Mouse (Mus musculus) neural tube, embryonic 15.5 days (tissue): ENCODE results near the gene Gtf2ird2. TPM values are rescaled to one million over a fixed set of nuclear protein-coding genes. Genes with fewer than 3 reads are reported as not detected.

Experiments used
- ATAC-seq: fragments of 200-750 bp; cut with Nextera tagmentation; 2 replicates; pipeline ENCODE4 v1.8.0; 2017; ENCODE audit warnings: mild to moderate bottlenecking, moderate TSS enrichment, moderate library complexity; ENCODE audit not compliant: low FRiP score
- H3K27ac ChIP-seq: fragments of 300-500 bp; sonication (generic); replicated peaks from 2 replicates; pipeline ENCODE4 v1.5.1; 2015; ENCODE audit warnings: mild to moderate bottlenecking, inconsistent platforms
- H3K27me3 ChIP-seq: fragments of 300-500 bp; sonication (generic); replicated peaks from 2 replicates; pipeline ENCODE4 v1.6.1; 2015; ENCODE audit warnings: inconsistent platforms
- H3K36me3 ChIP-seq: fragments of 300-500 bp; sonication (generic); 2 replicates; pipeline ENCODE4 v1.6.1; 2015; ENCODE audit warnings: inconsistent platforms
- H3K4me1 ChIP-seq: fragments of 300-500 bp; sonication (generic); 2 replicates; pipeline ENCODE4 v1.6.1; 2015; ENCODE audit warnings: inconsistent platforms
- H3K4me2 ChIP-seq: fragments of 300-500 bp; sonication (generic); 2 replicates; pipeline ENCODE4 v1.6.1; 2015; ENCODE audit warnings: inconsistent platforms, mild to moderate bottlenecking, moderate library complexity
- H3K4me3 ChIP-seq: fragments of 300-500 bp; sonication (generic); replicated peaks from 2 replicates; pipeline ENCODE4 v1.5.1; 2015; ENCODE audit warnings: mild to moderate bottlenecking, inconsistent platforms
- H3K9ac ChIP-seq: fragments of 300-500 bp; sonication (generic); replicated peaks from 2 replicates; pipeline ENCODE4 v1.6.1; 2015; ENCODE audit warnings: mild to moderate bottlenecking, inconsistent platforms
- H3K9me3 ChIP-seq: fragments of 300-500 bp; sonication (generic); replicated peaks from 2 replicates; pipeline ENCODE4 v1.6.1; 2016; ENCODE audit warnings: inconsistent platforms
- WGBS: fragments of 180-500 bp; shearing (Covaris S2); methylation state at CpG from one replicate; pipeline ENCODE4 v1.1.7; 2015; ENCODE audit warnings: mixed read lengths; 5-methylcytosine and 5-hydroxymethylcytosine counted together
- polyA plus RNA-seq: library from polyadenylated mRNA; unstranded; fragments of >200 nt; fragmentation: Nextera tagmentation; extraction: Ambion mirVana; gene quantifications from 2 replicates; pipeline ENCODE4 v1.2.1, GENCODE M21; 2015

The Gtf2ird2 gene
- polyA plus RNA-seq, 1 experiment from 2014 or later: 14.4 TPM

GRCm38 (mm10) chr5:134164688-134165087, 19.1 kb upstream of the Gtf2ird2 start:
- Histone ChIP-seq H3K27ac (0 out of 2 replicates have a peak overlapping the region, but pooled peaks have one; percentile 18), H3K4me3 (no peak overlapping the region), H3K27me3 (no peaks in the 10 kb centered on the region), H3K36me3 (peaks cover 37% of the 10 kb centered on the region), H3K9me3 (no peaks in the 10 kb centered on the region), H3K4me2 (no peak overlapping the region), H3K9ac (no peak overlapping the region), H3K4me1 (0 out of 2 replicates have a peak, but pooled peaks cover 3% of the 10 kb centered on the region)
- ATAC-seq: no peak
- WGBS: 61% methylated on average over 5 of the region's 5 CpGs

GRCm38 (mm10) chr5:134166642-134167041, 17.2 kb upstream of the Gtf2ird2 start:
- H3K4me1 ChIP-seq: 0 out of 2 replicates have a peak, but pooled peaks cover 3% of the 10 kb centered on the region
- peaks cover 37% of the 10 kb centered on the region for H3K36me3 ChIP-seq
- 95% methylated on average over 7 of the region's 7 CpGs for WGBS
- H3K4me3 ChIP-seq: no peak overlapping the region
- no peaks in the 10 kb centered on the region for H3K9me3 ChIP-seq
- H3K9ac ChIP-seq: no peak overlapping the region
- no peak overlapping the region for H3K4me2 ChIP-seq
- no peak for ATAC-seq
- no peak overlapping the region for H3K27ac ChIP-seq
- H3K27me3 ChIP-seq: no peaks in the 10 kb centered on the region

GRCm38 (mm10) chr5:134168033-134168432, 15.8 kb upstream of the Gtf2ird2 start:
- no peak for ATAC-seq
- no peaks in the 10 kb centered on the region for H3K27me3 ChIP-seq
- no peak overlapping the region for H3K4me2 ChIP-seq
- peaks cover 28% of the 10 kb centered on the region for H3K36me3 ChIP-seq
- H3K4me3 ChIP-seq: no peak overlapping the region
- no peak overlapping the region for H3K9ac ChIP-seq
- H3K27ac ChIP-seq: no peak overlapping the region
- 0 out of 2 replicates have a peak, but pooled peaks cover 3% of the 10 kb centered on the region for H3K4me1 ChIP-seq
- 91% methylated on average over 9 of the region's 9 CpGs for WGBS
- H3K9me3 ChIP-seq: no peaks in the 10 kb centered on the region

- H3K4me2 ChIP-seq: no peak overlapping the region
- 0 out of 2 replicates have a peak, but pooled peaks cover 3% of the 10 kb centered on the region for H3K4me1 ChIP-seq
- H3K27ac ChIP-seq: no peak overlapping the region
- peaks cover 20% of the 10 kb centered on the region for H3K36me3 ChIP-seq
- H3K4me3 ChIP-seq: no peak overlapping the region
- H3K27me3 ChIP-seq: no peaks in the 10 kb centered on the region
- WGBS: 94% methylated on average over 10 of the region's 10 CpGs
- ATAC-seq: no peak
- no peaks in the 10 kb centered on the region for H3K9me3 ChIP-seq
- no peak overlapping the region for H3K9ac ChIP-seq
Measured at GRCm38 (mm10) chr5:134169231-134169630, 14.6 kb upstream of the Gtf2ird2 start.

- 96% methylated on average over 8 of the region's 8 CpGs for WGBS
- Histone ChIP-seq H3K4me1 (peaks cover 6% of the 10 kb centered on the region), H3K4me3 (no peak overlapping the region), H3K4me2 (no peak overlapping the region), H3K27me3 (no peaks in the 10 kb centered on the region), H3K9ac (no peak overlapping the region), H3K36me3 (peaks cover 20% of the 10 kb centered on the region), H3K27ac (no peak overlapping the region), H3K9me3 (no peaks in the 10 kb centered on the region)
- ATAC-seq: no peak
Measured at GRCm38 (mm10) chr5:134170167-134170566, 13.7 kb upstream of the Gtf2ird2 start.

- H3K4me1 ChIP-seq: peaks cover 21% of the 10 kb centered on the region
- no peak overlapping the region for H3K4me3 ChIP-seq
- H3K27ac ChIP-seq: no peak overlapping the region
- H3K36me3 ChIP-seq: peaks cover 10% of the 10 kb centered on the region
- no peaks in the 10 kb centered on the region for H3K27me3 ChIP-seq
- no peaks in the 10 kb centered on the region for H3K9me3 ChIP-seq
- no peak for ATAC-seq
- no peak overlapping the region for H3K9ac ChIP-seq
- 40% methylated on average over 4 of the region's 4 CpGs for WGBS
- no peak overlapping the region for H3K4me2 ChIP-seq
Measured at GRCm38 (mm10) chr5:134173206-134173605, 10.6 kb upstream of the Gtf2ird2 start.

- Histone ChIP-seq H3K4me2 (peak overlapping the region; percentile 87), H3K27ac (peak overlapping the region; percentile 81), H3K27me3 (no peaks in the 10 kb centered on the region), H3K9me3 (no peaks in the 10 kb centered on the region), H3K4me3 (peak overlapping the region; percentile 71), H3K9ac (peak overlapping the region; percentile 68), H3K36me3 (peaks cover 5% of the 10 kb centered on the region; the same call in 1 of the 2 replicates), H3K4me1 (peaks cover 25% of the 10 kb centered on the region)
- 9% methylated on average over 10 of the region's 10 CpGs for WGBS
- ATAC-seq: peak; percentile 15; the same call in 1 of the 2 replicates
Measured at GRCm38 (mm10) chr5:134175696-134176095, 8.1 kb upstream of the Gtf2ird2 start.

- Histone ChIP-seq H3K4me2 (peak within 1 kb of the TSS; percentile 87), H3K27me3 (no peaks in the 10 kb centered on the region), H3K9me3 (no peaks in the 10 kb centered on the region), H3K4me1 (peaks cover 28% of the 10 kb centered on the region), H3K27ac (peak within 1 kb of the TSS; percentile 81), H3K9ac (peak within 1 kb of the TSS; percentile 68), H3K36me3 (peaks cover 3% of the 10 kb centered on the region; the same call in 1 of the 2 replicates), H3K4me3 (peak within 1 kb of the TSS; percentile 71)
- peak; percentile 90 for ATAC-seq
- WGBS: under 1% methylated on average over 70 of the region's 72 CpGs
Measured at GRCm38 (mm10) chr5:134176169-134176881, 7.5 kb upstream of the Gtf2ird2 start, which contains the start of gene Rcc1l. Rcc1l (minus strand) TSS chr5:134176774.

- H3K27me3 ChIP-seq: no peaks in the 10 kb centered on the region
- H3K4me1 ChIP-seq: peaks cover 47% of the 10 kb centered on the region
- no peak overlapping the region for H3K27ac ChIP-seq
- H3K4me3 ChIP-seq: no peak overlapping the region
- no peak for ATAC-seq
- 81% methylated on average over 7 of the region's 7 CpGs for WGBS
- no peak overlapping the region for H3K4me2 ChIP-seq
- H3K36me3 ChIP-seq: no peaks in the 10 kb centered on the region
- H3K9me3 ChIP-seq: no peaks in the 10 kb centered on the region
- no peak overlapping the region for H3K9ac ChIP-seq
Measured at GRCm38 (mm10) chr5:134178536-134178935, 5.3 kb upstream of the Gtf2ird2 start.

GRCm38 (mm10) chr5:134179871-134180270, 3.9 kb upstream of the Gtf2ird2 start:
- no peak overlapping the region for H3K9ac ChIP-seq
- no peak for ATAC-seq
- H3K4me3 ChIP-seq: no peak overlapping the region
- no peak overlapping the region for H3K27ac ChIP-seq
- H3K4me2 ChIP-seq: no peak overlapping the region
- H3K4me1 ChIP-seq: peaks cover 45% of the 10 kb centered on the region
- WGBS: 22% methylated on average over 7 of the region's 7 CpGs
- H3K36me3 ChIP-seq: no peaks in the 10 kb centered on the region
- H3K9me3 ChIP-seq: no peaks in the 10 kb centered on the region
- H3K27me3 ChIP-seq: no peaks in the 10 kb centered on the region

GRCm38 (mm10) chr5:134182172-134182571, 1.6 kb upstream of the Gtf2ird2 start:
- 63% methylated on average over 3 of the region's 3 CpGs for WGBS
- Histone ChIP-seq H3K36me3 (no peaks in the 10 kb centered on the region), H3K9me3 (no peaks in the 10 kb centered on the region), H3K4me1 (peaks cover 29% of the 10 kb centered on the region), H3K4me2 (no peak overlapping the region), H3K9ac (no peak overlapping the region; the same call in 1 of the 2 replicates), H3K27me3 (no peaks in the 10 kb centered on the region), H3K27ac (0 out of 2 replicates have a peak overlapping the region, but pooled peaks have one; percentile 2), H3K4me3 (no peak overlapping the region)
- ATAC-seq: no peak

GRCm38 (mm10) chr5:134182735-134183134, 1.1 kb upstream of the Gtf2ird2 start:
- Histone ChIP-seq H3K9ac (peak overlapping the region; percentile 84), H3K36me3 (no peaks in the 10 kb centered on the region), H3K27me3 (no peaks in the 10 kb centered on the region), H3K4me2 (peak overlapping the region; percentile 83), H3K4me3 (peak overlapping the region; percentile 78; the same call in 1 of the 2 replicates), H3K27ac (0 out of 2 replicates have a peak overlapping the region, but pooled peaks have one; percentile 2), H3K4me1 (peaks cover 27% of the 10 kb centered on the region), H3K9me3 (no peaks in the 10 kb centered on the region)
- ATAC-seq: no peak
- WGBS: 52% methylated on average over 4 of the region's 4 CpGs
